Mouse (Mus musculus) layer of hippocampus, postnatal 10 days (tissue): Measurements from ENCODE around the gene Mip. TPM values are rescaled to one million over a fixed set of nuclear protein-coding genes. Genes with fewer than 3 reads are reported as not detected.

Source experiments
- total RNA-seq, 2 experiments: library from RNA; stranded (reverse); gene quantifications; 2 replicates each; pipeline ENCODE4 v1.2.3; 2021

Gene Mip
- total RNA-seq, 2 experiments from 2014 or later = not detected

Other genes with a start within 250 kb of the Mip start
- gene Hsd17b6, start 218.2 kb upstream of the Mip start, total RNA-seq = not detected
- 1 to 10 TPM; 8.0 to 9.7 TPM for gene Prim1, start 210.7 kb upstream of the Mip start, total RNA-seq
- gene Naca, start 190.3 kb upstream of the Mip start, total RNA-seq = 100 to 1,000 TPM; 350 to 389 TPM
- gene Ptges3, start 166.9 kb upstream of the Mip start, total RNA-seq = 100 to 1,000 TPM; 166 to 168 TPM
- 1,000 to 10,000 TPM; 1,650 to 1,701 TPM for gene Atp5b, start 142.6 kb upstream of the Mip start, total RNA-seq
- gene Baz2a, start 134.3 kb upstream of the Mip start, total RNA-seq = 10 to 100 TPM; 32.0 to 35.1 TPM
- 10 to 100 TPM; 11.3 to 16.1 TPM for gene Rbms2, start 45.5 kb upstream of the Mip start, total RNA-seq
- 10 to 100 TPM; 12.2 to 17.1 TPM for gene Gls2, start 31.4 kb upstream of the Mip start, total RNA-seq
- 10 to 100 TPM; 11.5 to 12.8 TPM for gene Spryd4, start 14.0 kb upstream of the Mip start, total RNA-seq
- 10 to 100 TPM in 1 of 2 experiments, 1 to 10 TPM in 1; 7.8 to 10.1 TPM for gene Timeless, start 6.2 kb downstream of the Mip start, total RNA-seq
- not detected for gene Apon, start 28.3 kb downstream of the Mip start, total RNA-seq
- not detected for gene Apof, start 42.8 kb downstream of the Mip start, total RNA-seq
- gene Stat2, start 44.7 kb downstream of the Mip start, total RNA-seq = 10 to 100 TPM; 25.6 to 29.3 TPM
- gene Il23a, start 72.9 kb downstream of the Mip start, total RNA-seq = under 1 TPM in 1 of 2 experiments, not detected in 1; 0.85 TPM
- gene Pan2, start 77.5 kb downstream of the Mip start, total RNA-seq = 10 to 100 TPM; 15.5 to 15.8 TPM
- gene Cnpy2, start 96.6 kb downstream of the Mip start, total RNA-seq = 10 to 100 TPM; 75.5 to 78.5 TPM
- gene Cs, start 111.9 kb downstream of the Mip start, total RNA-seq = 100 to 1,000 TPM; 277 to 286 TPM
- gene Coq10a, start 143.2 kb downstream of the Mip start, total RNA-seq = 10 to 100 TPM; 55.6 to 58.8 TPM
- gene Ankrd52, start 151.3 kb downstream of the Mip start, total RNA-seq = 10 to 100 TPM; 79.0 to 80.3 TPM
- gene Slc39a5, start 175.4 kb downstream of the Mip start, total RNA-seq = under 1 TPM; 0.22 to 0.53 TPM
- 10 to 100 TPM; 94.1 to 94.2 TPM for gene Nabp2, start 185.7 kb downstream of the Mip start, total RNA-seq
- gene Rnf41, start 185.8 kb downstream of the Mip start, total RNA-seq = 10 to 100 TPM; 76.0 to 78.2 TPM
- 100 to 1,000 TPM; 205 to 222 TPM for gene Smarcc2, start 233.4 kb downstream of the Mip start, total RNA-seq